Mouse (Mus musculus) frontal cortex, adult 2 months (tissue): ENCODE measurements around the gene Mtmr4. TPM values are rescaled to one million over a fixed set of nuclear protein-coding genes. Genes with fewer than 3 reads are reported as not detected.

Experiments used
- DNase-seq, 2 experiments: peaks; one replicate each; pipeline ENCODE4 v3.0.0; 2022; ENCODE audit warnings: low spot score in 1 of 2; ENCODE audit errors: extremely low spot score in 1 of 2
- polyA plus RNA-seq: library from polyadenylated mRNA; depleted of rRNA; stranded (reverse); fragments of >200 nt; gene quantifications from 2 replicates; pipeline ENCODE4 v1.2.3, GENCODE M21; 2012

The Mtmr4 gene
- polyA plus RNA-seq, 1 experiment, result 47.3 TPM

GRCm38 (mm10) chr11:87581161-87581865 is 10.6 kb upstream of the Mtmr4 start:
- no peak for DNase-seq

- DNase-seq, result peak in 1 of 2 experiments; percentile 67
These were observed 9.8 kb upstream of the Mtmr4 start for GRCm38 (mm10) chr11:87581933-87582710.

DNA sequence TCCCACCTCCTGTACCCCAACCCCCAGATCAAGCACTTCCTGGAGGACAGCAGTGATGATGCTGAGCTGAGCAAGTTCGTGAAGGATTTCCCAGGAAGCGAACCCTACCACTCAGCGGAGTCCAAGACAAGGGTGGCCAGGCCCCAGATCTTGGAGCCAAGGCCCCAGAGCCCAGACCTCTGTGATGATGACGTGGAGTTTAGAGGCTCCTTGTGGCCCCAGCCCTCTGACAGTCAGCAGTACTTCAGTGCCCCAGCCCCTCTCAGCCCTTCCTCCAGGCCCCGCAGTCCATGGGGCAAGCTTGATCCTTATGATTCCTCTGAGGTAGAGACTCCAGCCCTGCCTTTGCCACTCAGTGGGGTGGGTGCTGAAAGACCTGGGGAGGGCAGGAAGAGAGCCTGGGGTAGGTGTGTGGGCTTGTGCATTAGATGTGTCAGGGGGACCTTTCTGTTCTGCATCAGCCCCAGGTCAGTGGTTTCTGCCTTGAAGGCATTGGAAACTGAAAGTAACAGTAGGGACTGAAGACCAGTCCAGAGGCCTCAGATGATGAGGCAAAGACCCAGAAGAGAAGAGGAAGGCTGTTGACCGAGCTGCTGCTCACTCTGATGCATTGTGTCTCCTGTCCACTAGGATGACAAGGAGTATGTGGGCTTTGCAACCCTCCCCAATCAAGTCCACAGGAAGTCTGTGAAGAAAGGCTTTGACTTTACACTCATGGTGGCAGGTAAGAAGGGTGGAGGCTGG is 8.5 kb upstream of the Mtmr4 start:
- no peak for DNase-seq

- no peak for DNase-seq
These were observed 7.1 kb upstream of the Mtmr4 start for GRCm38 (mm10) chr11:87584711-87585505.

DNA sequence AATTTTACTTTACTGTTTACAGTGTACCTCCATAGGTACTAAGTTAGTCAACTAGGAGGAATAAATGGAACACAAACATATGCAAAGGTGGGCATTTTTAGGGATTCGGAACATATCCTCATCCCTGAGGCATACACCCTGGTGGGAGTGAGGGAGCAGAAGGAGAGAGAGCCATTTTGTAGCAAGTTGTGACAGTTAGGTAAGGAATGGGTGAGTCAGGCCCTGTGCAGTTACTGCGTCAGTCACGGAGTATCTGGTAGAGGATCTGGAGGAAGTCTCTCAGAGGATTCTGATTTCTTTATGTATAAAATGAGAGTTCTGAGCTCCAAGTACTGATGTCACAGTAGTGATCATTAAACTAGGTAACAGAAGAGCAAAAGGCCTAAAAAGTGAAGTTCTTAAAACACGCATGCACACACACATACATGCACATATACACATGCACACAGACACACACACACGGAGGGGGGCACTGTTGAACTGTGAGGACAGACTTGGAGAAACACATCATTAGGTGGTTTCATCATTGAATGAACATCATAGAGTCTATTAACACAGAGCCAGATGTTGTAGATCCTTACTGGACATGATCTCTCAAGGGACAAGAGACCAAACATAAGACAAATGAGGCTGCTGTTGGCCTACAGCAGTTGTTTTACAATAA is 4.6 kb upstream of the Mtmr4 start:
- DNase-seq, result no peak

DNA sequence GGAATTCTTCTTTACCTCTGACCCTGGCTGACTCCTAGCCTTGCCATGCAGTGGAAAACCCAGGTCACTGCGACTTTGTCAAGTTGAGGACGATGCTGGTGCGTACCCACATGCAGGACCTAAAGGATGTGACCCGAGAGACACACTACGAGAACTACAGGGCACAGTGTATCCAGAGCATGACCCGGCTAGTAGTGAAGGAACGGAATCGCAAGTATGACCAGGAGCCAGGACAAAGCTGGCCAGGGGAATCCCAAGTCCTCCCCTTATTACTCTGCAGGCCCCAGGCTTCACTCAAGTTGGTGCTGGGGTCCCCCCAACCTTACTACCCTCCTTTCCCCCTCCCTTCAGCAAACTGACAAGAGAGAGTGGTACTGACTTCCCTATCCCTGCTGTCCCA is 2.4 kb upstream of the Mtmr4 start:
- DNase-seq, result no peak

- DNase-seq, result peak in 1 of 2 experiments; percentile 42
These were observed 979 bp upstream of the Mtmr4 start for GRCm38 (mm10) chr11:87590841-87591525.

DNA sequence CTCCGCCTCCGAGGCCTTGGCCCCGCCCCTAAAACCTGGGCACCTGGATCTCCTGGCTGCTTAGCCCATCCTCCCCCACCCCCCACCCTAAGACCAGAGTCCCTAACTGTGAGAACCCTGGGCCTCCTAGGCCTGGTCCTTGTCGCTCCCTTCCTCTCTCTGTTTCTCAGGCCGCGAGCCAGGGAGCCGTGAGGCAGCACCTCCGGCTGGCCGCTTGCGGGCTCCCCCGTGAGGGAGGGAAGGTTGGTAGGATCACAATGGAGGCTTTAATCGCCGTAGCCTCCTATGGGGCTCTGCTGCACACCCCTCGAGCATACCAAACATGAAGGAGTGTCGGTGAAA is 363 bp downstream of the Mtmr4 start:
- no peak for DNase-seq

DNA sequence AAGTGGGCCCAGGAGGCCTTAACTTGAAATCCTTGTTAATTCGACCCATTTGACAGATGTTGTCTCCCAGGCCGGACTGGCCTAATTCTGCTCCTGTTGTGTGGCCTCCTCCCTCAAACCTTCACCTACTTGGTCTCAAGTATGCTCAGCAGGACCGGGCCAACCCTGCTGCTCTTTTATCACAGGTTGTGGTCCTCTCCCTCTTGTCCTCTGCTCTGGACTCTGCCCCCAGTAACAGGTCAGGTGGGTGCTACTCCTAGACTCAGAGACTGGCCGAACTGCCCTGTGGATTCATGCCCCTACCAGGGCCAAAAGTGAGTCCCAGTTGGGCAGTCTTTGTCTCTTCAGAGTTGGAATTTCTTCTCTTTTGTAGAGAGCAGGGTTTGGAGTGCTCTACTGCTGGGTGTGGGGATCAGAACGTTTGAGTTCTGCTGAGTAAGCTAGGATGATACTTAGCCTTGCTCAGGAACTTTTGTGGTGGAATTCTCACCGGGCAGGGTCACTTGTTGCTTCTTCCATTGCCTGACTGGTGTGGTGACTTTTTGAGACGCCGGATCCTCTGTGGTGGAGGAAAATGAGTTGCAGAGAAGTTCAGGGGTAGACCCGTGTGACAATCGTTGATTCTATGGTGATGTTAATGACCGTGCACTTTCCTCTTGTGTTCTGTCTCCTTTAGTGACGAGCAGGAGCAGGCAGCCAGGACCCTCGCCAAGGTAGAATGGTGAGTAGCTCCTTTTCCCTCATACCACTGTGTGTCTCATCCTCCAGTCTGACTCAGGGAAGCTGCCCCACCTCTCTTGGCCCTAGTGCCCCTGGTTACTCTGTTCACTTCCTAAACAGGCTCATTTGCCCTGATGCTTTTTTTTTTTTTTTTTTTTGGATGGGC is 994 bp downstream of the Mtmr4 start:
- DNase-seq, result no peak

DNA sequence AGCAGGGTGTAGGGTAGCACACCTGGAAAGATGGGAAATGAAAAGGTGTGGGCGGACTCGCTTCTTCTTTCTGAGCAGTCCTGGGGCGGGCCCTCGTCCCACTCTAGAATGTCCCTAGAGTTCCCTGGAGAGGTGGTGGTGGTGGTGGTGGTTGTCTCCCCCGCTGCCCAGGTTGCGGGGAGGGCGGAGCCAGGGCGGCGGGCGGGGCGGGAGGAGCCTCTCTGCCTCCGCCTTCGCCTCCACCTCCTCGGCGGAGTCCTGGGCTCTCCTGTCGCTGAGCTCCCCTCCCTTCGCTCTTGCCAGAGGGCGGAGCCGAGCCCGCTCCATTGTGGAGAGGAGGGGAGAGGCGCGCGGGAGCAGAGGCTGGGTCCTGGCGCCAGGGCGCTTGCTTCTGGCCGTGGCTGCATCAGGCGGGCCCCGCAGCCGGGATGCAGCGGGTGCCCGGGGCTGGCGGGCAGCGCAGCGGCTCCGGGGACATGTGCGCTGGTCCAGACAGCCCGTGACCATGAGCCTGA is 3.4 kb downstream of the Mtmr4 start:
- DNase-seq, result peak in 1 of 2 experiments; percentile 85

- peak in 1 of 2 experiments; percentile 58 for DNase-seq
These were observed 4.0 kb downstream of the Mtmr4 start for GRCm38 (mm10) chr11:87595976-87596375.

- no peak for DNase-seq
These were observed 4.5 kb downstream of the Mtmr4 start for GRCm38 (mm10) chr11:87596492-87596891.

GRCm38 (mm10) chr11:87597061-87597460 is 5.1 kb downstream of the Mtmr4 start:
- DNase-seq, result no peak

DNA sequence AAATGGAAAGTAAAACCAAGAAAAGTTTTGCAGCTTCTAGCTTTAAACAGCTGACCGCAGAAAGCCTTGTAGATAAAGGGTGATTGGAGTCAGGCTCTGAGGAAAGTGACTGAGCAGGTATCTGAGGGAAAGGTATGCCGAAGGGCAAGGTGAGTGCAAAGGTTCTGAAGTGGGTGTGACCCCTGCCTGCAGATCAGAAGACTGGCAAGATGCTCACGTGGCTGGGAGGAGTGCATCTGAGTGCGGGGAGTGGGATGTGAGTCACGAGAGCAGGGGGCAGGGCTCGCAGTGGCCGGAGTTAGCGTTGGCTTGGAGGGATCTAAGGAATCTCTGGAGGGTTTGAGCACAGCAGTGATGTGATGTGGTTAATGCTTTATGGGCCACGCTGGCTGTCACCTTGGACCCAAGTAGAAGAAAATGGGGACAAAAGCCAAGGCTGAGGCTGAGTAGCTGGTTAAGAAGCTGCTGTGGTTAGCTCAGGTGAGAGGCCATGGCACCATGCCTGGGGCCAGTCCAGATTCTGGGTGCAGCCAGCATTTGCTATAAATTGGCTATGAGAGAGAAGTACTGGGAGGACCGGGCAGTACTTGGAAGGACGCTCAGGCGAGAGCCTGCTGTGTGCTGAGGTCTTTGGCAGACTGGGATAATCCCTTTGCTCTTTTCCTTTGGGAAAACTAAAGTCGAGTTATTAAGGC is 7.6 kb downstream of the Mtmr4 start:
- no peak for DNase-seq

DNA sequence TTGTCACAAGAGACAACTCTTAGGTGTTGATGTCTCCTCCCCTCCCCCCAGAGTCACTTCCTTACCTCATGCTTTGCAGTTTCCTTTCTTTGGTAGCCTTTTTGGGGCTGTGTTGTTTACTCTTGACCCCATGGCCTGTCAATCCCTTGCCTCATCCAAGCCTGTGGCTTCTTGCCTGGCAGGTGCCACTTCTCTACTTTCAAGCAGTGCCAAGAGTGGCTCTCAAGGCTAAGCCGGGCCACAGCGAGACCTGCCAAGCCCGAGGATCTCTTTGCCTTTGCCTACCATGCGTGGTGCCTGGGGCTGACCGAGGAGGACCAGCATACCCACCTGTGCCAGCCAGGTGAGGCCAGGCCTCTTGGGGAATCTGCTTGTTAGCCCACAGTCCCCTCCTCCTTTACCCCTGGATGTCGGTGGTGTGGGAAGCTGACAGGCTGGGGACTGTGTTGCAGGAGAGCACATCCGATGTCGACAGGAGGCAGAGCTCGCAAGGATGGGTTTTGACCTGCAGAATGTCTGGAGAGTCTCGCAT is 8.4 kb downstream of the Mtmr4 start:
- DNase-seq, result no peak

GRCm38 (mm10) chr11:87602234-87602633 is 10.3 kb downstream of the Mtmr4 start:
- no peak for DNase-seq

DNA sequence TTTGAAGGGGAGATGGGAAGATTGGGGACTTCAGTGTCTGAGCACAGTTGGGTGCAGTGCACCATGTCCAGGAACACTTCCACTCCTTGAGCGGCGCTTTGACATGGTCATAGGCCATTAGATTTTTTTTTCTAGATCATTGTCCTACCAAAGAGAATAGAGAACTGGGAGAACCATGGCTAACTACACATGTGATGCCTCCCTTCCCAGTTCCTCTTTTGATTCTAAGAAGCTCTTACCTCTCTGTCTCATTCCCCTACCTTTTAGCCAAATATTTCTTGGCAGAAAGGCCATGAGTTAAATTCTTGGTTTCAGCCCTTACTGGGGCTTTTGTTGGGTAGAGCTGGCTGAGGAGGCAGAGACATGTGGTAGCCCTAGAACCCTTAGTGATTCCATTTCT is 11.6 kb downstream of the Mtmr4 start:
- no peak for DNase-seq

- no peak for DNase-seq
These were observed 17.3 kb downstream of the Mtmr4 start for GRCm38 (mm10) chr11:87609264-87609663.
